Mouse (Mus musculus): ENCODE measurements around the gene Dand5.
"Not testable (repeated sequence)": the region's sequence is repeated elsewhere in the genome, so short reads cannot be mapped to it uniquely, and the experiment has no call there.

Gene Dand5

DNA sequence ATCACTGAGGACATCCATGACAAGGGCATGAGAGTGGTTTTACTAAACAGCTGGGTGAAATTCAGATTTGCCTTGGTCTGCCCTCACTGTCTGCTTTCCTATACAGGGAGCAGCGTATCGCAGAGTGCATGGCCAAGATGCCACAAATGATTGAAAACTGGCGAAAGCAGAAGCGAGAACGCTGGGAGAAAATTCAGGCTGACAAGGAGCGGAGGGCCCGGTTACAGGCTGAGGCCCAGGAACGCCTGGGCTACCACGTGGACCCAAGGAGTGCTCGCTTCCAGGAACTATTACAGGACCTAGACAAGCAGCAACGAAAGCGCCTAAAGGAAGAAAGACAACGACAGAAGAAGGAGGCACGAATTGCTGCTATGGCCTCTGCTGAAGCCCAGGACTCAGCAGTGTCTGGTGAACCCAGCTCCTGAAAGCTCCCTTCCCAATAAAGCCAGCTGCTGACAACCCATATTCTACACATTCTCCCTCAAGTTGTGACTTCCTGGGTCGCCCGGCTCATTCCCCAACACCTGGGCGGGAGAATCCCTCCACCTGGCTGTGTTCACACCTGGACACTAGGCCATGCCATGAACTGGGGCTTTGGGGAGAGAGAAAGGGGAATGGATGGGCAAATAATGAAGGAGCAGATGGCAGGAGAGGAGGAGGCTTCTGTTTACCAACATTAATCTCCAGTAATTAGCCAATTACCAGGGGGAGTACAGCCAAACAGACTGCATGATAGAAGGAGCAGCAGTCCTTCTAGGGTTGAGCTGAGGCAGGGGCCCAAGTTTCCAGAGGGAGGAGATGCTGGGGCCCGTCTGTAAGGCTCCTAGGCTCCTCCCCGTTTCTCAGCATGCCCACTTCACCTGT lies 11.6 kb upstream of the Dand5 start:
- DNase-seq = peak; percentile 51

DNA sequence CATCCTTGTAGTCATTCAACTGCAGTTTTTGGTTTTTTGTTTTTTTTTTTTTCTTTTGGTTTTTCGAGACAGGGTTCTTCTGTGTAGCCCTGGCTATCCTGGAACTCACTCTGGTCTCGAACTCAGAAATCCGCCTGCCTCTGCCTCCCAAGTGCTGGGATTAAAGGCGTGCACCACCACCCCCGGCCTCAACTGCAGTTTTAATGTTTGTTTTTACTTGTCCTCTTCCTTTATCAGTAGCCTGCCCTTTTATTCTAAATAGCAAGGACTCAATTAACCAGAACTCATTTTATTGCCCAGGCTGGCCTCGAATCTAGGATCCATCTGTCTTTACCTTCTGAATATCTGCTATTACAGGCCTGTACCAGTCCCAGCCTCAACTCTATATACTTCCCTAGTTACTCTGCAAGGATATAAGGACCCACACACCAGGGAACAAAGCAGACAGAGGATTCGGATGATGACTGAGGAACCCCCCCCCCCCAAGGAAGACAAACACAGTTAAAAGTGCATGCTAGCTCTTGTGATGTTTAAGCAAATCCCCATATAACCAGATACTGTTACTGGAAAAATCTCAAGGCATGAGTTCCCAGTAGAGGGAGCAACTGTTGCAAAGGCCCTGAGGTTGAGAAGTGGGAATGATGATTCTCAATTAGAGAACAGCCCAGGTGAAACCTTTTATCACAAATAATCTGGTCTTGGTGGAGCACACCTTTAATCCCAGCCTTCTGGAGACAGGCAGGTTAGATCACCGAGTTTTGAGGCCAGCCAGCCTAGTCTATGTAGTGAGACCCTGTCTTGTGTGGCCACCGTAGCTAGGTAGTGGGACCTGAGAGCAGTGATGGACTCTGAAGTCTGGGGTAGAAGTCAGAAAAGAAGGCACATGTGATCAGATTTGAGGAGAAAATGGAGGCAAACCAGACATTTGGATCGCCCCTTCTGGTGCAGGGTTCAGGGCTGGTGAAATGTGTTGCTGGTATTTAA lies 10.4 kb upstream of the Dand5 start:
- peak; percentile 29 for DNase-seq

DNA sequence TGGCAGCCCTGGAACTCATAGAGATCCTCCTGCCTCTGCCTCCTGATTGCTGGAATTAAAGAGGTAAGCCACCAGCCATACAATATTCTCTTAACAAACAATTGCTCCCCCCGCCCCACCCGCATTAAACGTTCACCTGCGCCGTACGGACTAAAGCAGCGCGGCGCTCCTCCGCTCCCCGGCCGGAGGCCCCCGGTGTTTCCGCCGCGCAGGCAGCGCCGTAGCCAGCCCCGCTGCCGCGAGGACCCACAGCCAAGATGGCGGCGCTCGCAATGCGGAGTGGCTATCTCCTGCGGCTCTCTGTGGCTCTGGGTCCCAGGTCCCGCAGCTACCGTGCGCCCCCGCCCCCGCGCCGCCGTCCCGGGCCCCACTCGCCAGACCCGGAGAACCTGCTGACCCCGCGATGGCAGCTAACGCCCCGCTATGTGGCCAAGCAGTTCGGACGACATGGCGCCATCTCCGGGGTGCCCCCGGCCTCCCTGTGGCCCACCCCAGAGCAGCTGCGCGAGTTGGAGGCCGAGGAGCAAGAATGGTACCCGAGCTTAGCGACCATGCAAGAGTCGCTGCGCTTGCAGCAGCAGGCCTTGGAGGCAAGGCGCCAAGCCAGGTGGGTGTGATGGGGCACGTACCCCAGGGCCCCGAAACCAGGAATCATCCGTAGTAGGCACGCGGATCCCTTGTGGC lies 9.6 kb upstream of the Dand5 start:
- peak; percentile 82 for DNase-seq

GRCm38 (mm10) chr8:84831490-84831889 lies 8.9 kb upstream of the Dand5 start, which contains the start of gene Gadd45gip1:
Gene Gadd45gip1 (plus strand): TSS chr8:84831522.
- DNase-seq = peak; percentile 47

- DNase-seq = not testable (repeated sequence)
Observed at GRCm38 (mm10) chr8:84826518-84826917, 3.9 kb upstream of the Dand5 start.

- DNase-seq = no peak
Observed at GRCm38 (mm10) chr8:84825636-84826035, 3.0 kb upstream of the Dand5 start.

GRCm38 (mm10) chr8:84823653-84824052 lies 1.0 kb upstream of the Dand5 start:
- DNase-seq = peak; percentile 75

GRCm38 (mm10) chr8:84816117-84816516 lies 6.5 kb downstream of the Dand5 start:
- peak; percentile 52 for DNase-seq

DNA sequence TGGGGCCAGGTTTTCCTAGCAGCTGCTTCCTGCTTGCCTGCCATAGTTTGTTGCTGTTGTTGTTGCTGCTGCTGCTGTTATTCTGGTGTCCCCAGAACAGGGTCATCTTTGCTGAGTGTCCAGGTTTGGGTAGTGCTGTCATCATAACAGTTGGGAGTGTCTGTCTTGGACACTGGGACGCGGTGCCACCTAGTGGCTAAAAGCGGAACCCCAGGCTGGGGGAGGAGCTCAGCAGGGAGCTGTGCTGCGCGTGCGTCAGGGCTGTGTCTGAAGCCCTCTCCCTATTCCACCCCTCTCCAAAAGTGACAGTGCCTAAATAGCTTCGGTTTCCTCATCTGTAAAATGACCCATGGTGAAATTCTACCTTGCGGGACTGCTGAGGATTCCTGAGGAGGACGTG lies 7.1 kb downstream of the Dand5 start:
- DNase-seq = peak; percentile 93

- peak; percentile 81 for DNase-seq
Observed at GRCm38 (mm10) chr8:84814555-84815441, 7.8 kb downstream of the Dand5 start.

GRCm38 (mm10) chr8:84814240-84814554 lies 8.4 kb downstream of the Dand5 start:
- DNase-seq = peak; percentile 70

- DNase-seq = no peak
Observed at GRCm38 (mm10) chr8:84813830-84814229, 8.8 kb downstream of the Dand5 start.

GRCm38 (mm10) chr8:84813059-84813458 lies 9.6 kb downstream of the Dand5 start:
- DNase-seq = peak; percentile 77

GRCm38 (mm10) chr8:84811303-84811702 lies 11.3 kb downstream of the Dand5 start:
- DNase-seq = peak; percentile 50

DNA sequence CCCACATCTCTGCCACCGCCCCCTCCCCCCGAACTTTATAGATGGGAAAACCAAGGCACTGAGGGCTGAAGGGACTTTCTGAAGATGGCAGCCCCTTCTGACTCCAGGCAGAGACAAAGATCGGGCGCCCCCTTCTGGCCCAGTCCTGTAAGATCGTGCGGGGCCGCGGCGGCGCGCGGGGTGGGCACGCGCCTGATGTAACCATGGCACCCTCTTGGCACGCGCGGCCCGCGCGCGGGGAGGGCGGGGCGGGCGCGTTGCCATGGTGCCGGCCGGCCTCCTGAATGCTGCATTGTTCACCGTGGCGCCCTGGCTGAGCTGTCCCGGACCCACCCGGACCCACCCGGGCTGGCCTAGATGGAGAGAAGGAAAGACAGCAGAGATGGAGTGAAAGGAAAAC lies 11.7 kb downstream of the Dand5 start:
- DNase-seq = peak; percentile 94

DNA sequence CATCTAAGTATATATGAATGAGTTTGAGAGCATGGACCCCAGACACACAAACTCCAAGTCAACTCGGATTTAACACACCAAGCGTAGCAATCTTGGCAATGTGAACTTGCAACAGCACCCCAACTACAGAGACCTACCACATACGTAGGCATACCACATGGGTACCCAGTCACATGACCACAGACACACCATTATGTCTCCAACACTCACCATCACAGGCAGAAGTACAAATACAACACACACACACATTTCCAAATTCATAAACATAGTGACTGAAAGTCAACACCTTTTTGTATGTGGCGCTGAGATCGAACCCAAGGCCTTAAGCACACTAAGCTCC lies 12.7 kb downstream of the Dand5 start:
- DNase-seq = no peak

GRCm38 (mm10) chr8:84809109-84809940 lies 13.3 kb downstream of the Dand5 start:
- no peak for DNase-seq

DNA sequence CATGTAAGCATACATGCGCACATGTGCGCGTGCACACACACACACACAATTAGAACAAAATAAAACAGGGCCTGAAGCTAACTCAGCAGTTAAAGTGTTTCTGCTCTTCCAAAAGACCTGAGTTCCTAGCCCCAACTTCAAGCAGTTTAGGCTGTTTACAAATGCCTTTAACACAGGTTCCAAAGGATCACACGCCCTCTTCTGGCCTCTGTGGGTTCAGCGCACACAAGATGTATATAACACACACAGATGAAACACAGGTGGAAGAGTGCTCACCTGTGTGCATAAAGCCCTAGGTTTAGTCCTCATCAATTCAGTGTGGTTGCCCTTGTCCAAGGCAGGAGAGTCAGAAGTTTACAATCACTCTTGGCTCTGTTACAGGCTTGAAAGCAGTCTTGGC lies 16.6 kb downstream of the Dand5 start:
- no peak for DNase-seq

- DNase-seq = peak; percentile 80
Observed at GRCm38 (mm10) chr8:84799999-84800831, 22.4 kb downstream of the Dand5 start, which contains the start of gene Nfix. Gene Nfix (minus strand): TSS chr8:84800344.
